Mouse (Mus musculus): ENCODE measurements at regions not wholly inside any gene's neighbourhood (a gene's known extent, or its start where the extent isn't known, plus 50 kb on each side); places are given as distances from the start of the nearest gene placed in this dataset.

DNA sequence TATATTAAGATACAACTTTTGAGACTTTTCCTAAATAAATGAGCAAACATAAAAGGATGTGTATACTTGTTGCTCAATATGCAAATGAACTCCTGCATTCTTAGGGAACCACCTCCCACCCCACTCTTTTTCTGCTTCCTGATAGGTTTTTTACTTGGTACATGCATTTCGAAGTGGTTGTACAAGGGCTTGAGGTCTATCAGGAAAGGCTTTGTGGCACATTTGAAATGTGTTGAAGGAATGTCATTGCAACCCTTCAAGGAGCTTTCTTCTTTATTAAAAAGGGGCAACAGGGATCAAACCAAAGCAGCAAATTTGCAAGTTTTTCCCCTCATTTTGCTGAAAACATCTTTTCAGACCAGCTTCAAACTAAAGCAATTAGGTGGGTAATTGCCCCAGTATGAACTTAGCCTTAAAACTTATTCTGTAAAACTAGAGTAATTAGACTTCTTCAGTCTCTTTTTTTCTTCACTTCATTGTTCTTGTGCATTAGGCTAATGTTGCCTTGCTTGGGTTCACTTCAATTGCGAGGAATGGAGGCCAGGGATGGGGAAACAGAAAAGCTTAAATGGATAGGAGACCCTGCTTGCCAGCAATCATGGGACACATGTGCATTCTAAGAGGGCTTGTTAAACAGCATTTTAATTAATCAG is 96.1 kb upstream of the Igbp1b start:
- no peak for DNase-seq (ENCODE audit: low spot score in 2 of 2)
- intact Hi-C loops (cut with DNase I) = no loop called here

DNA sequence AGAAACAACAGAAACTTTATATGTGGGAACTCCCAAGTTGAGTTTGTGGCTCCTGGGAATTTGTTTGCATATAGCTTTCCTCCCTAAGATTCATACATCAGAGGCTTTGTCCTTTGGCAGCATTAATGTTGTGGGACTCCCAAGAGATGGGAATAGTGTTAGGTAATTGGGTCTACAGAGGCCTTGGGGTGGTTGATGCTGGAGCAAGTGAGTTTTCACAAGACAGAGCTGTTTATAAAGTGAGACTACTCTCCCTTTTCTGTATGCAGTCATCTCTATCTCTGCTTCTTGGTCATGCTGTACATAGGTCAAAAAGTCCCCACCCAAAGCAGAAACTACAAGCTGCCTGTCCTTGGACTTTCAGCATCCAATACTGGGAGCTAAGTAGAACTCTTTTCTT is 59.4 kb upstream of the Igbp1b start:
- intact Hi-C loops (cut with DNase I) = no loop called here
- DNase-seq (ENCODE audit: low spot score in 2 of 2) = no peak
